Mouse (Mus musculus) frontal cortex, adult 2 months (tissue): ENCODE measurements at regions not wholly inside any gene's neighbourhood (a gene's known extent, or its start where the extent isn't known, plus 50 kb on each side); places are given as distances from the start of the nearest gene placed in this dataset.

ENCODE experiments used
- DNase-seq, 2 experiments: peaks; one replicate each; pipeline ENCODE4 v3.0.0; 2022; ENCODE audit warnings: low spot score in 1 of 2; ENCODE audit errors: extremely low spot score in 1 of 2

DNA sequence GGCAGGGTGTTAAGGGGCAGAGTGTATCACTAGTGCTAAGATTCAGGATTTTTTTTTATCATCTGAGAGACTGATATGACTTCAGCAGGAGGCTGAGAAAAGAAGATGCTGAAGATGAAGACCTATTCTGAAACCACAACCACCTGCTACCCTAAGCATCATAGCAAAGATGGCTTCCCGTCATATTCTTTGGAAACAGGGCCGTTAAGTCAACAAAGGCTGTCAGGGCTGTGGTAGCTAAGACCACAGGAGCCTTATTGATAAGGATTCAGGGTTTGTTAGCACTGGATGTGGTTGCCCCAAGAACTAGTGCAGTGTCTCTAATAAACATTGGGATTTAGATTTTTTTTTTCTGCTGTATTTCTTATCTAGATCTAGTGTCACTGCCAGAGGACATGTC lies 56.7 kb upstream of the Rasgrp1 start:
- no peak for DNase-seq

DNA sequence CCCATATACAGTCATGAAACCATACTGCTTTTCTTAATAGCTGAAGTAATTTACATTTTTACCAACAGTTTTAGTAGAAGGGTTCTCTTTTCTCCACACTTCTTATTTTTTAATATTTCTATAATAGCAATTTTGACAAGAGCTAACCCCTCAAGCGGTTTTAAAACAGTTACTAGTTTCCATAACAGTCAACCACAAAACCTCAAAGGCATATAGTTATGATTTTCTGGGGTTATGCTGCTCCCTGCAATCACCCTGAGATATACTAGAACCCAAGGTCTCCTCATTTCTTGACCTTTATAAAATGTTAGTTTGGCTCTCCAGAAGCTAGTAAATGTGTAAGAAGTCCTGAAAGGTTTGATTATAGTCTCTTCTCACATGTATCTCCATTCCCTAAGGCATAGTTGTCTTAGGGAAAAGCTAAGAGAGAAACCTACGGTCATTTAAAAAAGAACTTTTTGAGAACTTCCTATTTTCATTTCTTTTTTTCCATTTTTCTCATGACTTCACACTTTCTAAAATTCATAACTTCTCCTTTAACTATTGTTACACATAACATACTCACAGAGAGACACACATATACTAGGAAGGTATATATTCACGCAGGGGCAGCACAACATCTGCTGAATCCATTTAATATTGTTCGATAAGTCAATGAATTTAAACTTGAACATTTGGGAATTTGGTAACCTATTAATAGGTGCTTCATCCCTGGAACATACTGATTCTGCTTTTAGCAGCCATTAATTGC lies 60.8 kb upstream of the Rasgrp1 start:
- DNase-seq = no peak

DNA sequence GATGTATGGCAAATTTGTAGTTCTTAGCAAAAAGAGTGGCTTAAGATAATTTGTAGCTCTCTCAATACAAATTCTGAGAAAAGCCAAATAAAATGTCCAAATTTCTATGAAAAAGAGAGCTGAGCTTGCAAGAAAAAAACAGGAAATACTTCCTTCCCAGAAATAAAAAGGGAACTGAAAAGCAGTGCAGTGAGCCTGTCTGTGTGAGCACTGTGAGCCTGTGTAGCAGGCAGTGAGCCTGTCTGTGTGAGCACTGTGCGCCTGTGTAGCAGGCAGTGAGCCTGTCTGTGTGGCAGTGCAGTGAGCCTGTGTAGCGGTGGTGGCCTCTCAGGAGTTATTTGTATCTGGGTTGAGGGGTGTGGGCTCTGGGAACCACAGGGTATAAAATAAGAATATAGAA lies 62.7 kb upstream of the Rasgrp1 start:
- no peak for DNase-seq

DNA sequence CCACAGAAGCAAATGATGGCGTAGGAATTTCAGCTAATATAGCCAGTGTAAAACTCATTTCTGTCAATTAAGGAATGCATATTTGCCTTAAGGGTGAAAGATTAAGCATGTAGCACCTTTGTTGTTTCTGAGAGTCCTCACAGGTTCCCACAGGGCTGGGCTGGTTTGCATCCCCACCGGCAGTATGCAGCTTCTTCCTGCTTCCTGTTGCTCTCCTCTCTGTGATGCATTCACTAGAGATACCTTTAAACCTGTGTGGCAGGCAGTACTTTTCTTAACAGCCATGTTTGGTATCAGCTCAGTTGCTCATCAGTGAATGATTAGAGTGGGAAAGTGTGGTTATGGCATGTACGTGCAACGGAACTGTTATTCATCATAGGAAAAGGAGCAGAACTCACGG lies 65.4 kb upstream of the Rasgrp1 start:
- DNase-seq = no peak

DNA sequence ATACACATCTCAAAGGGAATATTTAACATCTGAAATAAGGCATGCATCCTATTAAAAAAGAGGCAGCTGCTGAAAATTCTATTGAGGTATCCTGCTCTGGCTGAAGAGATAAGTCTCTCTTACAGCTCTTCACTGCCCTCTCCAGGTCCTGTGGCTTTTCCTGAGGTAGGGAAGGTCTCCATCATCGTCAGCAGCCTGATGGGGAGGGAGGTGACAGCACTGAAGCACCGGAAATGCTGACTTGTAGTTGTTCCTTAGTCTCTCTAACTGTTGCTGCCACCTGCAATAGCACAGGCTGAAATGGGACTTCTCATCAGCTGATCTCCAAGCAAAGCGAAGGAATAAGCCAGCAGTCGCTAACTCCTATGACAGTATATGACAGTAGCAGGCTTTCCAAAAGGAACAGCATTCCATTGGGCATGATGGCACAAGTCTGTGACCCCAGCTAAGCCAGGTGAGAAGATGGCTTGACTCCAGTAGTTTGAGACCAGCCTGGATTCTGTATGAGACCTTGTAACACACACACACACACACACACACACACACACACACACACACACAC lies 69.3 kb upstream of the Rasgrp1 start:
- DNase-seq = peak in 1 of 2 experiments; percentile 57

DNA sequence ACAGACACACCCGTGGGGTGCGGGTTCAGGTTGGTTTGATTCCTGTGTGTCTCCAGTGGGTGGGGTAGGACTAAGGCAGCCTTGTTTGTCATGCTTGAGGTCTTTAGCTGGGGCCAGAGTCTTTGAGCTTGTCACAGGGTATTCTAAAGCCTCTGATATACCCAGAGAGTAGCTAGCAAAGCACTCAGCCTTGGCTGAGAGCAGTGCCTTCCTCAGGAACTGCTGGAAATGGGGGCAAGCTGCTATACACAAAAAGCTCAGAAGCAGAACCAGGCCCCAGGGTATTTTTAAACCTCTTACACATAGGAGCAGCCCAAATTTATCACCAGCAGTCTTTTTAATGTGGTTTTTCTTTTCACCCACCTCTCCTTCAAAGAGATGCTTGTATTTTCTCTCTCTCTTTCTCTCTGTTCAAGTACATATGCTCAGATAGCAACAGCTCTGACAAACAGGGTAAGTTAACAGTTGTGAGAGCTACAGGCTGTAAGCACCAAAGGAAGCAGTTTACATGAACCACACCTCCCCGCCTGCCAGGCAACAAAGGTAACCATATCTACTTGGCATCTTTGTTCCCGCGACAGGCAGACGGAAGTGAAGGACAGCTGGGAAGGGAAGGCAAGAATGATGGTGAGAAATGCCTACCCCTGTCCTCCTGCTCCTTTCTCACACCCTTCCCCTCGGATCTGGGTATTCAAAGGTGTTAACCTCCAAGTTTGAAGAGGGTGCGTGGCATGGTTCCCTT lies 74.6 kb upstream of the Rasgrp1 start:
- DNase-seq = peak; percentile 60 to 67

DNA sequence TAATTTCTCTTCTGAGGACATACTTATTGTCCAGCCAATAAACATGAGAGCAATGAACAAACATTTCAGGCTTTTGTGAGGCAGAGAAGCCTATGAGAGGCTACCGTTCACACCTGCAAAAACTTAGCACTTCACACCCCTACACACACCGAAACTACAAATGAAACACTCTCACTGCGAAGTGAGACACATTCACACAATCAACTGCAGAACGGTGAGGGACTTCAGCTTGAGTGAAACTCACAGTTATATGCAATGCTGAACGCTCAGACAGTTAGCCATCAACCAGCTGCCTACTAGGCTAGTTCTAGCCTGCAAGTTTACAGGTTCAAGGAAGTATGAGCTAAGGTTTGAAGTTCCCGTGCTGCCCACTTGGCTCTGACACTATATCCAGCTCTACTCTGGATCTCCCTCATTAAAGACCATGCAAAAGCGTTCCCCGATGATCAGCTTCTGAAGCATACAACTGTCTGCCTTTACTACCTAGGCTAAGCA lies 75.4 kb upstream of the Rasgrp1 start:
- DNase-seq = no peak

DNA sequence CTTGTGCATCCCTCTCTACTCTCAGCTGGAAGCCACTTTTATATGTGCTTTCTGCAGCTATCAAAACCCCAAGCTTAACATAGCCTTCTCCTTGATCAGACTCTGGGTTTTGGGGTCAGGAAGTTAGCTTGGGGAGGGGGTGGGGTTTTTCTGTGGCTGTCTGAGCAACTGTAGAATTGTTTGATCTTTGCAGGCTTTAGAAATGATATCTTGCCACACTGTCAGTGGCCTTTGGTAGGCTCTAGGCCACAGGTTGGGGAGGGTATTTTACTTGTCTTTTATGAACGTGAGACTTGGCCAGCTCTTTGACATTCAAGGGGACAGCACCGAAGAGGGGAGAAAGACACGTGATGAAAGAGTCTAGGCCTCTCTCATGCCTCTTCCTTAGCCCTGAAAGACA lies 75.9 kb upstream of the Rasgrp1 start:
- DNase-seq = no peak

DNA sequence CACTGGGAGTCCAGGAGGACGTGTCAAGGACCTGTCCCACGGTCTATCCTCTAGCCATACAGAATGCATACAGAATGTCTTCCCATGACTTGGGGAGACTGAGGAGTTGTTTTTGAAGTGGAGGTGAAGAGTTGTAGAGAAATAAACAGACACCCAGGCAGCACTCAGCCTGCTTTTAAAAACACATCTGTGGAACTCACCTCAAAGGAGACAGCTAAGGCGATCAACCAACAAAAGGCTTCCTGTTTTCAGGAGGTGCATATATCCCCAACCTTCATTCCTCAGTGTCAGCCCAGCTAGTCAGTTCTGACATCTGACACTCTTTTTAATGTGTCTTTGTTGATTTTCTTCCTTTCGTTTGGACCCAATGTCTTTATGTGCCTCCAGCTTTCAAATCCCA lies 78.6 kb upstream of the Rasgrp1 start:
- no peak for DNase-seq

DNA sequence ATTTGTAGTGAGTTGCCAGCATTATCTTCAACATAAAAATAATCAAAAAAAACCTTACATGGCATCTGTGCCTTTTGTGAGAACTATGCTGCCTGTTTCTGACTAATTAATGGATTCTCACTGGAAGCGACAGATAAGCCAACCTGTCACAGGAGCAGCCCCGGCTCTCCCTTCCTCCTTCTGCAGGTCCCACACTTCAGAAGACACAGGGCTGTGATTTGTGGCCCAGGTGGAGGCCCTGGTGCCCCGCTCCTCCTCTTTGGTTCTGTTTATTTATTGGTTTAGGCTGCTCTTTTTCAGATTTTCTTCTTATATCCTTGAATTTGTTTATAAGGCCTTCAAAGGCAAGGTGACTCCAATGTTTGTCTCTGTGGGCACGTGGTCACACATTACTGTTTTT lies 80.0 kb upstream of the Rasgrp1 start:
- no peak for DNase-seq

DNA sequence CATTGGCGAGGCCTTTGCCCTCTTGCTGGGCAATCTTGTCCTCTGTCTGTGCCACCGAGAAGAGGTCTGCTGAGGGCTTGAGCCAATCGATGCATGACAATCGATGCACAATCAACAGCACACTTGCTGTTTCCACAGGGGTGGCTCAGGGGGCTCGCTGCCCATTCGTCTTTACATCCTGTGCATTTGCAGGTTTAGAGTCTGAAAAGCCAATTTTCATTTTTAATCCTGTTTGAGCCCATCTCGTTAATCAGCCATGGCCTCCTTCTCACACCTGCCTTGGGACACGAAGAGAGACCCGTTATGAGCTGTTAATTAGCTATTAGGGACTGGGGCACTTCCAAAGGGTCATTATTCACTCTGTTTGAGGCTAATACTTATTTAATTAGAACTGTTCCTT lies 86.4 kb upstream of the Rasgrp1 start:
- no peak for DNase-seq

DNA sequence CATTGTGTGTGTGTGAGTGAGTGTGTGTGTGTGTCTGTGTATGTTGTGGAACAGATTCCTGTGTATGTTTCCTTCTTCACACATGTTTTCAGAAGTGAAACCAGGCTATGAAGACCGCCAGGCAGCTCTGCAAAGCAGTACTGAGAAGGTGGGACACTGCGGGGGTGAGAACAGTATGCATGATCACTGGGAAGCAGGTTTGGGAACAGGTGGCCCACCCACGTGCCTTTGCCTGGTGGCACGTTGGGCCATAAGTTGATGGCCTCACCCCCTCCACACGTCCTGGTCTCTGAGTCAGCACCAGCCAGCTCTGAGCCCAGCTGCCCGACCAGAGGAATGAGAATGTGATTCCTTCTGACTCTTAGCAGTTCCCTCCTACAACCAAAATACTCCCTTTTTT lies 89.2 kb upstream of the Rasgrp1 start:
- DNase-seq = peak; percentile 81 to 88

DNA sequence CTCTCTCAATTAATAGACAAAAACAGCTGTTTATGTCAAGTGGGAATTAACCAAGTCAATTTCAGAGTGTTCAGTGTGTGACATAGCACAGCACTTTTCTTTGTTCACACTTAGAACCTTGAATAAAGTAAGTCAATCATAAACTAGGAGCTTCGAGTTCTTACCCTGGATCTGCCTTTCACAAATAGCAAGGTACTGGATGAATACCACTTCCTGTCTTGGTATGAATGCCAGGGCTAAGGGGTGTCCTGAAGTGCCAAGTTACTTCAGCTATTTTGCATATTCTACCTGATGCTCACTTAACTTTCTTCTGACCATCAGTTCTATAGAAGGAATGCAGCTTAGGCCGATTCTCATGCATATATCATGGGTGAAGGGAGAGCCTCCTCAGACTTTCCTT lies 90.1 kb upstream of the Rasgrp1 start:
- DNase-seq = no peak

DNA sequence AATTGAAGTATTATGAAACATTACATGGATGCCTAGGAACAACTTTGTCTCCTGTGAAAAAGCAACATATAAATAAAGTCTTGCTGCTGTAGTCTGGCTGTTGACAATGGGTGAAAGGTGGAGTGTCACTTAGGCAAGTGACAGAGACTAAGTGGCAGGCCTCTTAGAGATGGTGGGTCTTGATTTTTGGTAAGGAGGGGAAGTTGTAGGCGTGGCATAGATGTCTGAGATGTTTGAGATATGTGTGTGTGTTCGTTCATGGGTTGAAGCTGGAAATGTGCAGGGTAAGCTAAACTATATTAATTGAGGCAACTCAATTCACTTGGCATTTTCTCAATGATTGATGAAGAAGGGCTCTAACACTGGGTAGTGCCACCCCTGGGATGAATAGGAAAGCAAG lies 90.7 kb upstream of the Rasgrp1 start:
- no peak for DNase-seq

DNA sequence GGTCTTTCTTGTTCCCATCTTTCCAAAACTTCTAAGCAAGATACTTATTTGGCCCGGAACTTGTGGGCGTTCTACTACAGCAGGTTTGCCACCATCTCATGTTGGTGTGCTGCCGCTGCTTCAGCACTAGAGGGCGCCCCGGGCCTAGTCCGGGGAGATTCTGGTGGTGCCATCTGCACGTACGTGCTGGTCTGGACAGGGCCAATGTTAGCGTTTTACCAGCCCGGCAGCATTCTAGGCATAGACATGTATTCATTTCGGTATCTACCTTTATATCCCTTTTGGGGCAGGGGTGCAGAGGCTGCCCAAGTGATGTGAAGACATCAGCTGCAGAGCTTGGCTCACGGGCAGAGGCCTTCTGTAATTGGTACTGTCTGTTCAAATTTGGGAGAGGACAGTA lies 95.3 kb upstream of the Rasgrp1 start:
- DNase-seq = no peak

DNA sequence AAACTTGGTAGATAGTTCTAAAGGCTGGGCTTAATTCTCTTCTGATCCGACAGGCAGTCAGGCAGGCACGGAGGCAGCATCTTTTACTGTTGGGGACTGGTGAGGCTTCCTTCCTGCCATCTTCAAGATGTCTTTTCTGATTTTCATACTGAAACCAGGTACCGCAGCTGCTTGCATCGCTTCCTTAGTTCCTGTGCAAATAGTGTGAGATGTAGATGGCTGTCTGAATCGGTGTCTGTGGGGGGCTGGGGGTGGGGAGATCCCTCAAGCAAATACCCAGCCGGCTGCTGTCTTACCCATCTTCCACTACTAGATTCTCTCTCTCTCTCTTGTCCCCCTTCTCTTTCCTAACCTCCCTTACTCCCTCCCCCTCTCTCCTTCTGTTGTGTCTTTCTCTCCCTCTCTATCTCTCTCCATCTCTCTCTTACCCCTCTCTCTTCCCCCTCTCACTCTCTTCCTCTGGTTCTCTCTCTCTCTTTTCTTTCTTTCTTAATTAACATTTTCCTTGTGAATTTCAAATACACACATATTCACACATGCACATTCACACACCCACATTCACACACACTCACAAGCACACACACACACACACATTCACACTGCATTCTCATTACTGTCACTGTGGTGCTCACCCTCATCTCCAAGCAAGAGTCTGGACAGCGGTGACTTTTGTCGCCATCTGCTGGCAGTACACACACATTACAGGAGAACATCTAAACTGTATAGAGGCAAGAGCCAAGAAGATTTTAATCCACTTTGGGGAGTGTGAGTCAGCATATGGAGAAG lies 96.0 kb upstream of the Rasgrp1 start:
- peak; percentile 85 to 93 for DNase-seq

DNA sequence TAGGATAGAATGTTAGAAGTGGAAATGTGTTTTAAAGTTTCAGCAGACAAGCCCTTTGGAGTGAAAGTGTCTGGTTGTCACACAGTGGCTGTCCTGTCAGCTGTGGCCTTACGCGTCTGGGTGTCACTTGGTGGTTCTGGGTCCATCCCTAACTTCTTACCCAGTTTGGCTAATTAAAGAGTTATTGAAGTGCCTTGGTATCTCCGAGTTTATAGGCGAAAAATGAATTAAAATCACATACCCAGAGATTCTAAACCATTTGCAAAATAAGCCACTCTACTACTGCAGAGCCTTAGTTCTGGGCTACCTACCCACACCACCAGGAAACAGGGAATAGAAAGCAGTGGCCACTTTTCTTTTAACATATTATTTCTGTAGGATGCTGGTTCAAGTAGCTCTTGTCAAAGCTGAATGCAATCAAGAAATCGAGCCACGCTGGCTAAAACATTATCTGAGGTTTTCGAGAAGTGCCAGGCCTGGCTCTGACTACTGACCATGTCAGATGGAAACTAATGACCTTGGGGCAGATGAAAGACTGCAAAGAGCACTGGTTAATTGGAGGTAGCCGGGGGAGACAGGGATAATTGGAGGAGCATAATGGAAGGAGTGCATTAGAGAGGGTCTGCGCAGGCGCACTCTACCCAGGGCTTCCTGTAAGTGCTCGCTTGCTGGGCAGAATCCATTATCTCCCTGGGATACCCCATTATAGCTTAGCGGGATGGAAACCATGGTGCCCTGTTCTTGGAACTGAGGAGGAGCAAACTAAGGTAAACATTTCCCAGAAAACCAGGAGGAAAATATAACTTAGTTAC lies 96.8 kb upstream of the Rasgrp1 start:
- DNase-seq = no peak

DNA sequence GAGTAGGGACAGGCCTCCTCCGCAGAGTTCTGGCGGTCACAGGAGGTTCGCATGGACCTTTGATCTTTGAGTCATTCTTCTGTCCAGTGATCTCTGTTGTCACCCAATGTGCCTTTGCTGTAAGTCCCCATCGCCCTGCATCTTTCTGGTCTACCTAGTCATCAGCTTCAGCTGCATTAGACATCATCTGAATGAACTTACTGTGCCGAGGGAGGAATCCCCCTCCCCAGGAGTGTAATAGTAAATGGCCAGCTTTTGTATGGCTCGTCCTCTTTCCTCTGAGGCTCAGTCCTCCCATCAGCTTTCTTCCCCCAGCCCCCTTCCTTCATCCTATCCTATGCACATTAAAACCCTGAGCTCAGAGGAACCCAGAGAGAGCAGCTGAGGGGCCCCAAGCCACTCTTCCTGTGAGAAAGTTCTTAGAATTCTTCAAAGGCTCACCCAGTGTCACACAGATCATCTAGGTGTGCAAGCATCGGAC lies 98.0 kb upstream of the Rasgrp1 start:
- DNase-seq = no peak

DNA sequence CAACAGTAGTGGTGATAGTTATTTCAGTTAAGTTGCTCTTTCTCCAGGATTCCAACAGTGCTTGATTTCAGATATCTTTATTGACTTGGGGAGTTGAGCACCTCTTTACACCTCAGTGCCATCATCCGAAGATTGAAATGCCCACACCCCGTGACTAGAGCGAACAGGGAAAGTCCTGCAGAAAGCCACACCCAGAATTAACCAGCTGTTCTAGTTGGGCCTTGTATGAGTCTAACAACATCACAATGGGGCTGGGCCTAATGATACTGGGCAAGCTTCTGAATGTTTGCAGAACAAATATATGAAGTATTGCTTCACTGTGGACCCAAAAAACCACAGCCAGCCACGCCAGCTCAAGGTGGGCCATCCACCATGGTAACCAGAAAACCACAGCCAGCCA lies 100.1 kb upstream of the Rasgrp1 start:
- DNase-seq = no peak

DNA sequence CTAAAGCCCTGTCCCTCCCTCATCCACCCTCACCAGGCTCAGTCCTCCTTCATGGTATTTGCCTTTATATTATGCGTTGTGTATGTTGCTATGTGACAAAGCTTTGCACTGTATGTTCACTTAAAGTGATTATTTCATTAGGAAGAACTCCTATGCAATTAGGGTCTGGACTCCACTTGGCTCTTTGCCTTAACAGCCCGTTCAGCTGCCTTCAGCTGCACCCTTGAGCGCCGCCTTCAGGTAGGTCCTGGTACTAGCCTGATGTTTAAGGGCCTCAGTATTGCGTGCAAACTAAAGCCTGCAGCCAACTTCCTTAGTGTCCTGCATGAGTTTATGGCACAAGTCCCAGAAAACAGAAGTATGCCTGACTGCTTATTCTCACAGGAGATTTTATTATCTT lies 101.9 kb upstream of the Rasgrp1 start:
- DNase-seq = no peak
